Mouse (Mus musculus) bone marrow, adult 2 months (tissue): ENCODE data around the gene Zfp62. TPM values are rescaled to one million over a fixed set of nuclear protein-coding genes. Genes with fewer than 3 reads are reported as not detected.

Experiments
- H3K27ac ChIP-seq: fragments of 200-500 bp; 2 replicates; pipeline ENCODE4 v1.5.1; 2012; ENCODE audit warnings: low read depth, mild to moderate bottlenecking, control low read depth, inconsistent platforms, low read length; ENCODE audit not compliant: control insufficient read depth, poor library complexity, insufficient read depth
- H3K4me1 ChIP-seq: fragments of 200-500 bp; 2 replicates; pipeline ENCODE4 v1.6.1; 2011; ENCODE audit warnings: low read length; ENCODE audit not compliant: control insufficient read depth, insufficient read depth
- H3K4me3 ChIP-seq: fragments of 200-500 bp; replicated peaks from 2 replicates; pipeline ENCODE3; 2011; ENCODE audit warnings: mild to moderate bottlenecking, low read depth, low read length, control low read depth; ENCODE audit not compliant: control insufficient read depth
- CTCF ChIP-seq: fragments of 200-500 bp; IDR thresholded peaks from 2 replicates; pipeline ENCODE4 v1.5.1; 2011; ENCODE audit warnings: low read length, control low read depth; ENCODE audit not compliant: control insufficient read depth, insufficient read depth
- POLR2A ChIP-seq: fragments of 200-500 bp; IDR thresholded peaks from 2 replicates; pipeline ENCODE4 v1.6.1; 2011; ENCODE audit warnings: low read depth, mild to moderate bottlenecking, control low read depth, low read length, borderline replicate concordance; ENCODE audit not compliant: control insufficient read depth
- WGBS: fragments of 180-500 bp; shearing (Covaris S2); methylation state at CpG from one replicate; pipeline ENCODE4 v1.1.7; 2018; 5-methylcytosine and 5-hydroxymethylcytosine counted together
- polyA plus RNA-seq: library from polyadenylated mRNA; stranded (reverse); fragments of >200 nt; gene quantifications from 2 replicates; pipeline ENCODE4 v1.2.4, GENCODE M21; 2011; ENCODE audit warnings: low replicate concordance; ENCODE audit not compliant: missing spikeins, insufficient read depth, insufficient read length

Zfp62 gene
- polyA plus RNA-seq, 1 experiment: 10.4 TPM

DNA sequence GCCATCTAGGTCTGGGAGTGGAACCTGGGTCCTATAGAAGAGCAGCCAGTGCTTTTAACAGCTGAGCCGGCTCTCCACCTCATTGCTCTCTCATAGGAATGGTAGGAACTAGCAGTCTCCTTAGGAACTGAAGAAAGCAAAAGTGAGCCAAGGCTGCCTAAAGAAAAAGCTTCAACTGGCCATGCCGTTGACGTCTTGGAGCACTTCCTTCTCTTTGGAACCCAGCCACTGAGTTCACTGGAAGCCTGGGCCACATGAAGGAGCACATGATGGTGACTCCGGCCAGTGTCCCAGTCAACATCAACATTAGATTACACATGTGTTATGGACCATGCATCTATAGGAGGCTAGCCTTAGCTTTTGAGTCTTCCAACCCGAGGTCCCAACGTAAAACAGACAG is 49.9 kb downstream of the Zfp62 start:
- TF ChIP-seq CTCF (no peak), POLR2A (no peak)
- WGBS: 33% methylated on average over 6 of the region's 6 CpGs
- Histone ChIP-seq H3K27ac (no peak overlapping the region), H3K4me3 (no peak overlapping the region), H3K4me1 (peaks cover 12% of the 10 kb centered on the region)

DNA sequence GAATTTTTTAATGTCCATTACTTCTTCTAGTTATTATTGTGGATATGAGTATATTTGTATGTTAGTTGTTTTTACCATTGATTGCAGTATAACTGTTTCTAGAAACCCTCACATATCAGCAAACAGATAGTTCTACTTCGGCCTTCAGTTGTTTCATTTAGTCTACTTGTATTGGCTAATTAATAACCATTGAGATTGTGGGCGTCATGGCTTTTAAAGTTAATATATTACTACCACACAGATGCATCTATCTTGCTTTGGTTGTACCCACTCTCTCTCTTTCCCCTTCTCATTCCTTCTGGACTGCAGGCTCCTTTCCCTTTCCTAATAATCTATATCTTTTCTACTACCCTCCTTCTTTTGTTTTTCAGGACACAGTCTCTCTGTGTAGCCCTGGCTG is 56.2 kb downstream of the Zfp62 start:
- no peak overlapping the region for H3K27ac ChIP-seq
- 86% methylated on average over 2 of the region's 2 CpGs for WGBS

GRCm38 (mm10) chr11:49259829-49260228 is 56.7 kb downstream of the Zfp62 start:
- no peak overlapping the region for H3K4me3 ChIP-seq
- TF ChIP-seq POLR2A (no peak), CTCF (no peak)
- H3K4me1 ChIP-seq: peaks cover 1% of the 10 kb centered on the region; the same call in 1 of the 2 replicates
- H3K27ac ChIP-seq: no peak overlapping the region
- WGBS: 5% methylated on average over 1 of the region's 1 CpGs

More for the DNA sequence above, 56.2 kb downstream of the Zfp62 start:
- Histone ChIP-seq H3K4me1 (peaks cover 1% of the 10 kb centered on the region; the same call in 1 of the 2 replicates), H3K4me3 (no peak overlapping the region)
- no peak for TF ChIP-seq POLR2A
- no peak for TF ChIP-seq CTCF

DNA sequence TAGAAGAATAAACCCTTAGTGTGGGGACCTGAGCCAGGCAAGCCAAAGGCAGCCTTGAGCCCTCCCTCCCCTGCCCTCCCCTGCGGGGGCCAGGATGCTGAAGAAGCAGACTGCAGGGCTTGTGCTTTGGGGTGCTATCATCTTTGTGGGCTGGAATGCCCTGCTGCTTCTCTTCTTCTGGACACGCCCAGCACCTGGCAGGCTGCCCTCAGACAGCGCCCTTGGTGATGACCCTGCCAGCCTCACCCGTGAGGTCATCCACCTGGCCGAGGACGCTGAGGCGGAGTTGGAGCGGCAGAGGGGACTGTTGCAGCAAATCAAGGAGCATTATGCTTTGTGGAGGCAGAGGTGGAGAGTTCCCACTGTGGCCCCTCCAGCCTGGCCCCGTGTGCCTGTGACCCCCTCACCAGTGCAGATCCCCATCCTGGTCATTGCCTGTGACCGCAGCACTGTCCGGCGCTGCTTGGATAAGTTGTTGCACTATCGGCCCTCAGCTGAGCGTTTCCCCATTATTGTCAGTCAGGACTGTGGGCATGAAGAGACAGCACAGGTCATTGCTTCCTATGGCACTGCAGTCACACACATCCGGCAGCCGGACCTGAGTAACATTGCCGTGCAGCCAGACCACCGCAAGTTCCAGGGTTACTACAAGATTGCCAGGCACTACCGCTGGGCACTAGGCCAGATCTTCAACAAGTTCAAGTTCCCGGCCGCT is 57.7 kb downstream of the Zfp62 start:
- H3K4me3 ChIP-seq: no peak overlapping the region
- 87% methylated on average over 21 of the region's 21 CpGs for WGBS
- H3K4me1 ChIP-seq: no peaks in the 10 kb centered on the region; the same call in 1 of the 2 replicates
- TF ChIP-seq CTCF (no peak), POLR2A (no peak)
- H3K27ac ChIP-seq: no peak overlapping the region

GRCm38 (mm10) chr11:49261313-49261855 is 58.3 kb downstream of the Zfp62 start:
- WGBS: 92% methylated on average over 14 of the region's 14 CpGs
- H3K4me1 ChIP-seq: no peaks in the 10 kb centered on the region; the same call in 1 of the 2 replicates
- H3K4me3 ChIP-seq: no peak overlapping the region
- H3K27ac ChIP-seq: no peak overlapping the region
- no peak for TF ChIP-seq CTCF
- no peak for TF ChIP-seq POLR2A

DNA sequence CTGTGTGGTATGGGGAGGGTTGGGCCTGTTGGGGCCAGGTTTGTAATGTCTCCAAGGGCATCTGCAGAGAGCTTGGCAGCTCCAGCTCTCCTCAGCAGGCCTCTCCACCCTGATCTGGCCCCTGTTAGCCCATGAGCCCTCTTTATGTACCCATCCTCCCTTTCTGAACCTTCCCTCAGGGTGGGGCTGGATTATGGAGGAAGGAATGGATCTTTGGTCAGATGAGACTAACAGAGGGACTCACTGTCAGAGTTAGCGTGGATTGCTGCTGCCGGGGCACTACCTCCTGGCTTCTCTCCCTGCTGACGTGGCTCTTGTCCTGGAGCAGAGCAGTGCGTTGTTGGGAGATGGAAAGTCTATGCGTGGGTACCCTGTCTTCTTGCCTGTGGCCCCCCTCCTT is 59.2 kb downstream of the Zfp62 start:
- no peak for TF ChIP-seq POLR2A
- no peak for TF ChIP-seq CTCF
- no peak overlapping the region for H3K27ac ChIP-seq
- no peaks in the 10 kb centered on the region; the same call in 1 of the 2 replicates for H3K4me1 ChIP-seq
- H3K4me3 ChIP-seq: no peak overlapping the region
- WGBS: 93% methylated on average over 5 of the region's 5 CpGs

GRCm38 (mm10) chr11:49263149-49263548 is 60.1 kb downstream of the Zfp62 start:
- H3K4me3 ChIP-seq: no peak overlapping the region
- no peak overlapping the region for H3K27ac ChIP-seq
- no peaks in the 10 kb centered on the region; the same call in 1 of the 2 replicates for H3K4me1 ChIP-seq
- no peak for TF ChIP-seq CTCF
- WGBS: 82% methylated on average over 6 of the region's 6 CpGs

DNA sequence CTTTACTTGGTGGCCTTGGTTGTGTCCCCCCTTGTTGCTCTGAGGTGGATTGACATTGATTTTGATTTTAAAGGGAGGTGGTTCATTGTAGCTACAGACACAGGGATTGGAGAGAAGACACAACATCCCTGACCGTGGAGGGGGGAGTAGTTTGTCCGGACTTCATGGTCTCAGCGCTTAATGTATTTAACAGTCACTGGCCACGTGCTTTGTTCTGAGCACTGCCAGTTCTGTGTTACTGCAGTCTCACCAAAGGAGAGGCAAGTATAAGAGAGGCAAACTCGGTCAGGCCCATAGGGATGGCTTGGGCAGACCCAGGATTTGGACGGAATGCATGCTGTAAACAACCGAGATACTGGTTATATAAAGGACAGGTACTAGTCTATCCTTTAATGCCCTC is 61.0 kb downstream of the Zfp62 start:
- Histone ChIP-seq H3K4me1 (no peaks in the 10 kb centered on the region; the same call in 1 of the 2 replicates), H3K4me3 (no peak overlapping the region), H3K27ac (no peak overlapping the region)
- WGBS: 86% methylated on average over 7 of the region's 7 CpGs
- no peak for TF ChIP-seq POLR2A
- no peak for TF ChIP-seq CTCF

DNA sequence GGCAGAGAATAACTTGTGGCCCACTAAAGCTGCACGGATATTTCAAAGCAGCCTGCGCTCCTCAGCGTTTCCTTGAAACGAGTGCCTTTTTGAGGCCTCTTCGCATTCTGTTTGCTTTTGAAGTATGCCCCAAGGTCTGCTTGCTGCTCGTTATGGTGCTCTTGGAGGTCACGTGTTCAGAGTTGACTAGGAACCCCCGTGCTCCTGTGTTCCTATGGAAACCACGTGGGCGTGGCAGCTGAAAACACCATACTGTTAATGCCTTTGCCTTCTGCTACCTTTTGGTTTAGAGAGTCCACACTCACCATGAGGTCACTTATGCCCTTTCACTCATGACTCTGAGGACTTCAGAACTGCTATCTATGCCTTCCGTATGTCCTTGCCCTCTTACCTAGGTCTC is 61.5 kb downstream of the Zfp62 start:
- TF ChIP-seq POLR2A (no peak), CTCF (no peak)
- H3K27ac ChIP-seq: no peak overlapping the region

More for the DNA sequence above, 61.5 kb downstream of the Zfp62 start:
- WGBS: 68% methylated on average over 11 of the region's 11 CpGs
- Histone ChIP-seq H3K4me1 (no peaks in the 10 kb centered on the region; the same call in 1 of the 2 replicates), H3K4me3 (no peak overlapping the region)
